Mouse (Mus musculus): ENCODE measurements around the gene Rab11fip2.

Gene Rab11fip2

GRCm38 (mm10) chr19:59943322-59943871 lies at the start of gene Rab11fip2:
TSS of gene Rab11fip2 (minus strand) at chr19:59943654.
- no peaks in the 10 kb centered on the region for H3K9me3 ChIP-seq (ENCODE audit: low read length)
- H3K36me3 ChIP-seq (ENCODE audit: insufficient read depth, low read length): no peaks in the 10 kb centered on the region
- peaks cover 3% of the 10 kb centered on the region; the same call in 1 of the 2 replicates for H3K27me3 ChIP-seq (ENCODE audit: insufficient read depth, low read length)
- H3K4me1 ChIP-seq (replicated peaks; ENCODE audit: low read depth, low read length): peaks cover 10% of the 10 kb centered on the region
- no peak for TF ChIP-seq CTCF (conservative IDR thresholded peaks at IDR 0.05; ENCODE audit: low read length)
- no peak for TF ChIP-seq POU5F1 (IDR thresholded peaks at IDR 0.05; ENCODE audit: borderline replicate concordance, low read length)
- no peak for TF ChIP-seq NANOG (IDR thresholded peaks at IDR 0.05; ENCODE audit: borderline replicate concordance, low read length)
- peak within 1 kb of the TSS; percentile 88 for H3K4me3 ChIP-seq (replicated peaks; ENCODE audit: low read length)

- Histone ChIP-seq H3K4me1 (replicated peaks; ENCODE audit: low read depth, low read length) (no peaks in the 10 kb centered on the region), H3K4me3 (replicated peaks; ENCODE audit: low read length) (no peak overlapping the region), H3K36me3 (ENCODE audit: insufficient read depth, low read length) (no peaks in the 10 kb centered on the region), H3K27me3 (ENCODE audit: insufficient read depth, low read length) (no peaks in the 10 kb centered on the region), H3K9me3 (ENCODE audit: low read length) (no peaks in the 10 kb centered on the region)
- TF ChIP-seq POU5F1 (IDR thresholded peaks at IDR 0.05; ENCODE audit: borderline replicate concordance, low read length) (no peak), NANOG (IDR thresholded peaks at IDR 0.05; ENCODE audit: borderline replicate concordance, low read length) (no peak), CTCF (conservative IDR thresholded peaks at IDR 0.05; ENCODE audit: low read length) (no peak)
Measured at GRCm38 (mm10) chr19:59981588-59981987, 38.1 kb upstream of the Rab11fip2 start.

DNA sequence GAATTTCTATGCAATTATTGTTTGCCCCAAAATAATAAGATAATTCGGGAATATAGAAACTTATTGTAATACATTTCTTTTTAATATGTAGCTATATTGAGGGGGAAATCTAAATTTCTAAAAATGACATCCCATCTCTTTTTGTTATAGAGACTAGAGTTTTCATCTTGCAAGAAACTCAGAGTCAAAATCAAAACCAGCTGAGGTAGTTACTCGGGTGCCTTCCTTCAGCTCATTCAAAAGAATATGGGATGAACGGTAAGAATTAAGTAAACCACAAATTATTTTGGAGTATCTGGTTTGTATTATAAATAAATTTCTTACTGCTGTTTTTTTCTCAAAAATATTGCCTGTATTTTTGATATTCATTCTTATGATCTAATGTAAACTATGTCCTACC lies 11.5 kb upstream of the Rab11fip2 start:
- Histone ChIP-seq H3K4me1 (replicated peaks; ENCODE audit: low read depth, low read length) (peaks cover 4% of the 10 kb centered on the region), H3K9me3 (ENCODE audit: low read length) (no peaks in the 10 kb centered on the region), H3K36me3 (ENCODE audit: insufficient read depth, low read length) (no peaks in the 10 kb centered on the region), H3K4me3 (replicated peaks; ENCODE audit: low read length) (no peak overlapping the region), H3K27me3 (ENCODE audit: insufficient read depth, low read length) (no peaks in the 10 kb centered on the region)
- TF ChIP-seq NANOG (IDR thresholded peaks at IDR 0.05; ENCODE audit: borderline replicate concordance, low read length): no peak

- Histone ChIP-seq H3K4me3 (replicated peaks; ENCODE audit: low read length) (no peak overlapping the region), H3K4me1 (replicated peaks; ENCODE audit: low read depth, low read length) (peaks cover 14% of the 10 kb centered on the region), H3K27me3 (ENCODE audit: insufficient read depth, low read length) (no peaks in the 10 kb centered on the region), H3K36me3 (ENCODE audit: insufficient read depth, low read length) (no peaks in the 10 kb centered on the region), H3K9me3 (ENCODE audit: low read length) (no peaks in the 10 kb centered on the region)
- TF ChIP-seq POU5F1 (IDR thresholded peaks at IDR 0.05; ENCODE audit: borderline replicate concordance, low read length): no peak
- TF ChIP-seq NANOG (IDR thresholded peaks at IDR 0.05; ENCODE audit: borderline replicate concordance, low read length): no peak
- no peak for TF ChIP-seq CTCF (conservative IDR thresholded peaks at IDR 0.05; ENCODE audit: low read length)
Measured at GRCm38 (mm10) chr19:59949731-59950130, 6.3 kb upstream of the Rab11fip2 start.

- H3K4me1 ChIP-seq (replicated peaks; ENCODE audit: low read depth, low read length): peaks cover 10% of the 10 kb centered on the region
- H3K27me3 ChIP-seq (ENCODE audit: insufficient read depth, low read length): peaks cover 3% of the 10 kb centered on the region; the same call in 1 of the 2 replicates
Measured at GRCm38 (mm10) chr19:59942716-59943321, 635 bp downstream of the Rab11fip2 start.

DNA sequence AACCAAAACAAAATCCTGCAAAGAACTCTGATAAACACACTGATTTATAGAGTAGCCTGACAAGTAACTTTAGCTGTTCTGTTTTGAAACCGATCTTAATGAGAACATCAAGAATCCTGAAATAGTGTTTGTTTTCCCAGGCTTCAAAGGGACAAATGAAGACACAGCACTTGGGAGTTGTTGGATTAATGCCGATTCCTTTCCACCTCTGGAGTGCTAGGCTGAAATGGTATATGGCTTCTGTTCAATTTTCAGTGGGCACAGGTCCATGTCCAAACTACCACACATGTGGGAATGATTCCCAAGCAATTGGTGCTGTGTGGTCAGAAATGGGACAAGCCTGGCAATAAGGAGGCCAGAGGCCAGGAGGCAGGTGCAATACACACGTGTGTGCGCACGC lies 3.7 kb downstream of the Rab11fip2 start:
- peaks cover 3% of the 10 kb centered on the region; the same call in 1 of the 2 replicates for H3K27me3 ChIP-seq (ENCODE audit: insufficient read depth, low read length)
- no peak for TF ChIP-seq POU5F1 (IDR thresholded peaks at IDR 0.05; ENCODE audit: borderline replicate concordance, low read length)
- no peak for TF ChIP-seq NANOG (IDR thresholded peaks at IDR 0.05; ENCODE audit: borderline replicate concordance, low read length)
- no peak for TF ChIP-seq CTCF (conservative IDR thresholded peaks at IDR 0.05; ENCODE audit: low read length)
- no peaks in the 10 kb centered on the region for H3K36me3 ChIP-seq (ENCODE audit: insufficient read depth, low read length)
- no peaks in the 10 kb centered on the region for H3K9me3 ChIP-seq (ENCODE audit: low read length)
- no peak overlapping the region for H3K4me3 ChIP-seq (replicated peaks; ENCODE audit: low read length)
- H3K4me1 ChIP-seq (replicated peaks; ENCODE audit: low read depth, low read length): peaks cover 10% of the 10 kb centered on the region

More at GRCm38 (mm10) chr19:59942716-59943321, 635 bp downstream of the Rab11fip2 start:
- TF ChIP-seq CTCF (conservative IDR thresholded peaks at IDR 0.05; ENCODE audit: low read length) (no peak), NANOG (IDR thresholded peaks at IDR 0.05; ENCODE audit: borderline replicate concordance, low read length) (no peak), POU5F1 (IDR thresholded peaks at IDR 0.05; ENCODE audit: borderline replicate concordance, low read length) (no peak)
- peak overlapping the region; percentile 88 for H3K4me3 ChIP-seq (replicated peaks; ENCODE audit: low read length)
- H3K9me3 ChIP-seq (ENCODE audit: low read length): no peaks in the 10 kb centered on the region
- H3K36me3 ChIP-seq (ENCODE audit: insufficient read depth, low read length): no peaks in the 10 kb centered on the region

- Histone ChIP-seq H3K9me3 (ENCODE audit: low read length) (no peaks in the 10 kb centered on the region), H3K4me3 (replicated peaks; ENCODE audit: low read length) (no peak overlapping the region), H3K27me3 (ENCODE audit: insufficient read depth, low read length) (no peaks in the 10 kb centered on the region), H3K4me1 (replicated peaks; ENCODE audit: low read depth, low read length) (no peaks in the 10 kb centered on the region), H3K36me3 (ENCODE audit: insufficient read depth, low read length) (no peaks in the 10 kb centered on the region)
- TF ChIP-seq POU5F1 (IDR thresholded peaks at IDR 0.05; ENCODE audit: borderline replicate concordance, low read length) (no peak), CTCF (conservative IDR thresholded peaks at IDR 0.05; ENCODE audit: low read length) (no peak), NANOG (IDR thresholded peaks at IDR 0.05; ENCODE audit: borderline replicate concordance, low read length) (no peak)
Measured at GRCm38 (mm10) chr19:59932085-59932484, 11.4 kb downstream of the Rab11fip2 start.

- no peaks in the 10 kb centered on the region for H3K27me3 ChIP-seq (ENCODE audit: insufficient read depth, low read length)
- H3K9me3 ChIP-seq (ENCODE audit: low read length): no peaks in the 10 kb centered on the region
- TF ChIP-seq CTCF (conservative IDR thresholded peaks at IDR 0.05; ENCODE audit: low read length) (no peak), POU5F1 (IDR thresholded peaks at IDR 0.05; ENCODE audit: borderline replicate concordance, low read length) (no peak), NANOG (IDR thresholded peaks at IDR 0.05; ENCODE audit: borderline replicate concordance, low read length) (no peak)
- H3K36me3 ChIP-seq (ENCODE audit: insufficient read depth, low read length): no peaks in the 10 kb centered on the region
- no peak overlapping the region for H3K4me3 ChIP-seq (replicated peaks; ENCODE audit: low read length)
- no peaks in the 10 kb centered on the region for H3K4me1 ChIP-seq (replicated peaks; ENCODE audit: low read depth, low read length)
Measured at GRCm38 (mm10) chr19:59928672-59929071, 14.8 kb downstream of the Rab11fip2 start.

- no peaks in the 10 kb centered on the region for H3K4me1 ChIP-seq (replicated peaks; ENCODE audit: low read depth, low read length)
- no peaks in the 10 kb centered on the region for H3K36me3 ChIP-seq (ENCODE audit: insufficient read depth, low read length)
- no peaks in the 10 kb centered on the region for H3K27me3 ChIP-seq (ENCODE audit: insufficient read depth, low read length)
- H3K4me3 ChIP-seq (replicated peaks; ENCODE audit: low read length): no peak overlapping the region
- no peaks in the 10 kb centered on the region for H3K9me3 ChIP-seq (ENCODE audit: low read length)
- TF ChIP-seq CTCF (conservative IDR thresholded peaks at IDR 0.05; ENCODE audit: low read length) (no peak), NANOG (IDR thresholded peaks at IDR 0.05; ENCODE audit: borderline replicate concordance, low read length) (no peak), POU5F1 (IDR thresholded peaks at IDR 0.05; ENCODE audit: borderline replicate concordance, low read length) (no peak)
Measured at GRCm38 (mm10) chr19:59926125-59926524, 17.3 kb downstream of the Rab11fip2 start.

All from E14TG2a.4 (cell line).